Mouse (Mus musculus) liver, embryonic 13.5 days (tissue): ENCODE data around the gene Srrm1. TPM values are rescaled to one million over a fixed set of nuclear protein-coding genes. Genes with fewer than 3 reads are reported as not detected.

Experiments used
- ATAC-seq: fragments of 200-750 bp; cut with Nextera tagmentation; 2 replicates; pipeline ENCODE4 v1.8.0; 2017; ENCODE audit warnings: low read depth, mild to moderate bottlenecking, moderate number of reproducible peaks, moderate library complexity
- DNase-seq: peaks from one replicate; pipeline ENCODE4 v3.0.0; 2022
- H3K27ac ChIP-seq: fragments of 300-500 bp; sonication (generic); 2 replicates; pipeline ENCODE4 v1.5.1; 2015; ENCODE audit warnings: moderate library complexity, mild to moderate bottlenecking, inconsistent platforms
- H3K27me3 ChIP-seq: fragments of 300-500 bp; sonication (generic); 2 replicates; pipeline ENCODE4 v1.6.1; 2015; ENCODE audit warnings: mild to moderate bottlenecking, inconsistent platforms
- H3K36me3 ChIP-seq: fragments of 300-500 bp; sonication (generic); 2 replicates; pipeline ENCODE4 v1.6.1; 2015; ENCODE audit warnings: mild to moderate bottlenecking, inconsistent platforms
- H3K4me1 ChIP-seq: fragments of 300-500 bp; sonication (generic); replicated peaks from 2 replicates; pipeline ENCODE4 v1.6.1; 2015; ENCODE audit warnings: inconsistent platforms
- H3K4me2 ChIP-seq: fragments of 300-500 bp; sonication (generic); 2 replicates; pipeline ENCODE4 v1.6.1; 2015; ENCODE audit warnings: inconsistent platforms, mild to moderate bottlenecking, moderate library complexity
- H3K4me3 ChIP-seq: fragments of 300-500 bp; sonication (generic); replicated peaks from 2 replicates; pipeline ENCODE4 v1.5.1; 2015; ENCODE audit warnings: mild to moderate bottlenecking, inconsistent platforms
- H3K9ac ChIP-seq: fragments of 300-500 bp; sonication (generic); 2 replicates; pipeline ENCODE4 v1.6.1; 2015; ENCODE audit warnings: mild to moderate bottlenecking, inconsistent platforms
- H3K9me3 ChIP-seq: fragments of 300-500 bp; sonication (generic); replicated peaks from 2 replicates; pipeline ENCODE4 v1.6.1; 2016; ENCODE audit warnings: inconsistent platforms
- WGBS: fragments of 180-500 bp; shearing (Covaris S2); methylation state at CpG from one replicate; pipeline ENCODE4 v1.1.7; 2015; ENCODE audit not compliant: insufficient replicate concordance; 5-methylcytosine and 5-hydroxymethylcytosine counted together
- polyA plus RNA-seq: library from polyadenylated mRNA; unstranded; fragments of >200 nt; fragmentation: Nextera tagmentation; extraction: Ambion mirVana; gene quantifications from 2 replicates; pipeline ENCODE4 v1.2.1, GENCODE M21; 2015

Gene Srrm1
- polyA plus RNA-seq, 1 experiment from 2014 or later = 159 TPM

- ATAC-seq = peak; percentile 79
These were observed 38.7 kb downstream of the Srrm1 start for GRCm38 (mm10) chr4:135314419-135314832.

GRCm38 (mm10) chr4:135313761-135314241 is 39.3 kb downstream of the Srrm1 start:
- peak; percentile 10 for ATAC-seq
- no peak for DNase-seq
- peak overlapping the region; percentile 76 for H3K4me2 ChIP-seq
- H3K9ac ChIP-seq = peak overlapping the region; percentile 70
- H3K9me3 ChIP-seq = peaks cover 9% of the 10 kb centered on the region
- peaks cover 39% of the 10 kb centered on the region for H3K36me3 ChIP-seq
- WGBS = 16% methylated on average over 9 of the region's 9 CpGs
- H3K4me3 ChIP-seq = peak overlapping the region; percentile 44
- peaks cover 69% of the 10 kb centered on the region for H3K4me1 ChIP-seq
- H3K27ac ChIP-seq = peak overlapping the region; percentile 96
- no peaks in the 10 kb centered on the region for H3K27me3 ChIP-seq

More at GRCm38 (mm10) chr4:135314419-135314832, 38.7 kb downstream of the Srrm1 start:
- Histone ChIP-seq H3K9me3 (peaks cover 9% of the 10 kb centered on the region), H3K4me2 (peak overlapping the region; percentile 76), H3K4me1 (peaks cover 62% of the 10 kb centered on the region), H3K9ac (peak overlapping the region; percentile 70), H3K27me3 (no peaks in the 10 kb centered on the region), H3K36me3 (peaks cover 45% of the 10 kb centered on the region), H3K27ac (peak overlapping the region; percentile 96), H3K4me3 (peak overlapping the region; percentile 44)
- 21% methylated on average over 11 of the region's 11 CpGs for WGBS
- peak; percentile 70 for DNase-seq

GRCm38 (mm10) chr4:135313111-135313691 is 39.9 kb downstream of the Srrm1 start:
- H3K9ac ChIP-seq = peak overlapping the region; percentile 70
- H3K9me3 ChIP-seq = peaks cover 9% of the 10 kb centered on the region
- DNase-seq (peak; percentile 58), ATAC-seq (peak; percentile 59)
- H3K4me3 ChIP-seq = peak overlapping the region; percentile 44
- no peaks in the 10 kb centered on the region for H3K27me3 ChIP-seq
- 12% methylated on average over 17 of the region's 17 CpGs for WGBS
- peak overlapping the region; percentile 96 for H3K27ac ChIP-seq
- peak overlapping the region; percentile 76 for H3K4me2 ChIP-seq
- peaks cover 33% of the 10 kb centered on the region for H3K36me3 ChIP-seq
- peaks cover 71% of the 10 kb centered on the region for H3K4me1 ChIP-seq

- Histone ChIP-seq H3K27ac (peak overlapping the region; percentile 96), H3K4me3 (peak overlapping the region; percentile 44), H3K4me2 (peak overlapping the region; percentile 76), H3K9me3 (peaks cover 9% of the 10 kb centered on the region), H3K4me1 (peaks cover 73% of the 10 kb centered on the region), H3K36me3 (peaks cover 31% of the 10 kb centered on the region), H3K9ac (peak overlapping the region; percentile 70), H3K27me3 (no peaks in the 10 kb centered on the region)
- ATAC-seq (peak; percentile 69), DNase-seq (peak; percentile 40)
- WGBS = 27% methylated on average over 4 of the region's 4 CpGs
These were observed 40.4 kb downstream of the Srrm1 start for GRCm38 (mm10) chr4:135312706-135313105.

- ATAC-seq = no peak
These were observed 42.8 kb downstream of the Srrm1 start for GRCm38 (mm10) chr4:135310371-135310770.

GRCm38 (mm10) chr4:135309726-135310125 is 43.4 kb downstream of the Srrm1 start:
- H3K27ac ChIP-seq = no peak overlapping the region
- no peak overlapping the region for H3K9ac ChIP-seq
- ATAC-seq = no peak
- H3K27me3 ChIP-seq = no peaks in the 10 kb centered on the region
- DNase-seq = no peak
- peaks cover 1% of the 10 kb centered on the region for H3K36me3 ChIP-seq
- H3K4me2 ChIP-seq = no peak overlapping the region
- no peaks in the 10 kb centered on the region for H3K9me3 ChIP-seq
- WGBS = 74% methylated on average over 5 of the region's 5 CpGs
- peaks cover 75% of the 10 kb centered on the region for H3K4me1 ChIP-seq
- no peak overlapping the region for H3K4me3 ChIP-seq

More at GRCm38 (mm10) chr4:135310371-135310770, 42.8 kb downstream of the Srrm1 start:
- Histone ChIP-seq H3K27ac (0 out of 2 replicates have a peak overlapping the region, but pooled peaks have one; percentile 13), H3K9me3 (peaks cover 6% of the 10 kb centered on the region), H3K4me2 (no peak overlapping the region), H3K4me3 (no peak overlapping the region), H3K36me3 (peaks cover 8% of the 10 kb centered on the region), H3K27me3 (no peaks in the 10 kb centered on the region), H3K4me1 (peaks cover 82% of the 10 kb centered on the region), H3K9ac (no peak overlapping the region)
- WGBS = 73% methylated on average over 8 of the region's 8 CpGs
- DNase-seq = no peak

- Histone ChIP-seq H3K36me3 (no peaks in the 10 kb centered on the region), H3K4me1 (peaks cover 70% of the 10 kb centered on the region), H3K9me3 (no peaks in the 10 kb centered on the region), H3K27me3 (no peaks in the 10 kb centered on the region), H3K27ac (no peak overlapping the region), H3K9ac (no peak overlapping the region), H3K4me3 (no peak overlapping the region), H3K4me2 (no peak overlapping the region)
- WGBS = 65% methylated on average over 9 of the region's 9 CpGs
- ATAC-seq (no peak), DNase-seq (no peak)
These were observed 43.9 kb downstream of the Srrm1 start for GRCm38 (mm10) chr4:135309112-135309659.

- Histone ChIP-seq H3K27me3 (no peaks in the 10 kb centered on the region), H3K27ac (peak overlapping the region; percentile 58; the same call in 1 of the 2 replicates), H3K4me3 (peak overlapping the region; percentile 17), H3K36me3 (no peaks in the 10 kb centered on the region), H3K9me3 (no peaks in the 10 kb centered on the region), H3K4me1 (peaks cover 60% of the 10 kb centered on the region), H3K4me2 (peak overlapping the region; percentile 51), H3K9ac (0 out of 2 replicates have a peak overlapping the region, but pooled peaks have one; percentile 17)
- 54% methylated on average over 17 of the region's 17 CpGs for WGBS
- ATAC-seq = peak; percentile 87
- DNase-seq = peak; percentile 79
These were observed 46.0 kb downstream of the Srrm1 start for GRCm38 (mm10) chr4:135306971-135307632.

GRCm38 (mm10) chr4:135306533-135306932 is 46.6 kb downstream of the Srrm1 start:
- Histone ChIP-seq H3K27me3 (no peaks in the 10 kb centered on the region), H3K4me1 (peaks cover 60% of the 10 kb centered on the region), H3K9me3 (no peaks in the 10 kb centered on the region), H3K36me3 (no peaks in the 10 kb centered on the region), H3K9ac (0 out of 2 replicates have a peak overlapping the region, but pooled peaks have one; percentile 22), H3K4me2 (peak overlapping the region; percentile 51), H3K4me3 (no peak overlapping the region), H3K27ac (peak overlapping the region; percentile 58)
- WGBS = 43% methylated on average over 4 of the region's 4 CpGs
- no peak for DNase-seq
- no peak for ATAC-seq

- ATAC-seq = no peak
- Histone ChIP-seq H3K4me3 (no peak overlapping the region), H3K4me1 (peaks cover 63% of the 10 kb centered on the region), H3K27ac (no peak overlapping the region), H3K9ac (peak overlapping the region; percentile 27; the same call in 1 of the 2 replicates), H3K9me3 (no peaks in the 10 kb centered on the region), H3K4me2 (no peak overlapping the region), H3K27me3 (no peaks in the 10 kb centered on the region), H3K36me3 (no peaks in the 10 kb centered on the region)
- DNase-seq = no peak
- WGBS = 80% methylated on average over 10 of the region's 10 CpGs
These were observed 50.9 kb downstream of the Srrm1 start for GRCm38 (mm10) chr4:135302261-135302660.

- Histone ChIP-seq H3K27ac (0 out of 2 replicates have a peak overlapping the region, but pooled peaks have one; percentile 11), H3K4me2 (no peak overlapping the region), H3K9me3 (no peaks in the 10 kb centered on the region), H3K9ac (no peak overlapping the region), H3K4me3 (no peak overlapping the region), H3K4me1 (peaks cover 62% of the 10 kb centered on the region), H3K27me3 (no peaks in the 10 kb centered on the region), H3K36me3 (no peaks in the 10 kb centered on the region)
- no peak for ATAC-seq
- no peak for DNase-seq
- WGBS = 69% methylated on average over 3 of the region's 3 CpGs
These were observed 52.0 kb downstream of the Srrm1 start for GRCm38 (mm10) chr4:135301166-135301565.
